9 mouse cellular contexts compared by ENCODE assay signal in genomic region chr6:5390952-5391351, GRCm38 (mm10). TPM values are rescaled to one million over a fixed set of nuclear protein-coding genes. Genes with fewer than 3 reads are reported as not detected.
DNase-seq lines count a peak whose midpoint lies in the region; ATAC-seq and TF ChIP-seq lines count a peak whose summit lies in the region.
"Had no signal": no experiment of that assay in that cellular context is flagged by ENCODE, and none has a peak within 500 bp of the region (broad histone marks: within the 10 kb centered on the region; RNA-seq: fewer than 3 reads in every experiment).

No protein-coding gene starts in this region.

- H3K4me2 ChIP-seq in kidney, postnatal 0 days (ENCODE audit: low read length), result peak overlapping the region; percentile 61
- H3K4me2 ChIP-seq in forebrain, embryonic 14.5 days (ENCODE audit: low read length), result peak overlapping the region; percentile 55
- H3K4me2 ChIP-seq in limb, embryonic 12.5 days, result peak overlapping the region; percentile 62
- peak overlapping the region; percentile 46 for H3K4me2 ChIP-seq in neural tube, embryonic 15.5 days

- no peaks in the 10 kb centered on the region for H3K27me3 ChIP-seq in kidney, postnatal 0 days (ENCODE audit: insufficient read depth, low read length)
- no peaks in the 10 kb centered on the region for H3K27me3 ChIP-seq in forebrain, embryonic 14.5 days (replicated peaks; ENCODE audit: control insufficient read depth, insufficient read depth, low read length)
- H3K27me3 ChIP-seq in limb, embryonic 12.5 days, result no peaks in the 10 kb centered on the region
- 0 out of 2 replicates have a peak, but pooled peaks cover 4% of the 10 kb centered on the region for H3K27me3 ChIP-seq in neural tube, embryonic 15.5 days (replicated peaks)

- H3K9ac ChIP-seq in kidney, postnatal 0 days (ENCODE audit: low read depth, low read length), result no peak overlapping the region
- peak overlapping the region; percentile 21; the same call in 1 of the 2 replicates for H3K9ac ChIP-seq in forebrain, embryonic 14.5 days (ENCODE audit: low read length)
- H3K9ac ChIP-seq in limb, embryonic 12.5 days (replicated peaks), result peak overlapping the region; percentile 71
- H3K9ac ChIP-seq in neural tube, embryonic 15.5 days (replicated peaks), result no peak overlapping the region

- H3K36me3 ChIP-seq in kidney, postnatal 0 days (ENCODE audit: insufficient read depth, low read length), result no peaks in the 10 kb centered on the region
- no peaks in the 10 kb centered on the region for H3K36me3 ChIP-seq in forebrain, embryonic 14.5 days (ENCODE audit: control insufficient read depth, insufficient read depth, low read length)
- no peaks in the 10 kb centered on the region for H3K36me3 ChIP-seq in limb, embryonic 12.5 days
- no peaks in the 10 kb centered on the region for H3K36me3 ChIP-seq in neural tube, embryonic 15.5 days
- H3K36me3 ChIP-seq: G1E had no signal

- DNase-seq in kidney, postnatal 0 days (ENCODE audit: low spot score), result no peak
- no peak for DNase-seq in kidney, postnatal 36 days
- no peak for DNase-seq in forebrain, embryonic 14.5 days (ENCODE audit: low spot score)
- DNase-seq in spleen, postnatal 36 days (ENCODE audit: low spot score in 2 of 2), result no peak
- no peak for DNase-seq in ovary, postnatal 36 days (ENCODE audit: low spot score)
- no peak for DNase-seq in kidney, postnatal 25 days

- ATAC-seq in kidney, postnatal 0 days (replicated peaks; ENCODE audit: low FRiP score, low read depth), result no peak
- no peak for ATAC-seq in forebrain, embryonic 14.5 days
- no peak for ATAC-seq in limb, embryonic 12.5 days (ENCODE audit: insufficient number of reproducible peaks, insufficient read depth, low FRiP score, low TSS enrichment, low read depth)
- ATAC-seq in neural tube, embryonic 15.5 days (ENCODE audit: low FRiP score), result no peak

- no peaks in the 10 kb centered on the region for H3K9me3 ChIP-seq in kidney, postnatal 0 days (replicated peaks; ENCODE audit: low read length)
- no peaks in the 10 kb centered on the region for H3K9me3 ChIP-seq in forebrain, embryonic 14.5 days (replicated peaks; ENCODE audit: control insufficient read depth, low read length)
- no peaks in the 10 kb centered on the region for H3K9me3 ChIP-seq in limb, embryonic 12.5 days
- H3K9me3 ChIP-seq in neural tube, embryonic 15.5 days (replicated peaks), result no peaks in the 10 kb centered on the region
- H3K9me3 ChIP-seq: G1E had no signal

- no peak overlapping the region for H3K27ac ChIP-seq in kidney, postnatal 0 days
- H3K27ac ChIP-seq in forebrain, embryonic 14.5 days (ENCODE audit: low read depth, low read length), result no peak overlapping the region
- H3K27ac ChIP-seq in limb, embryonic 12.5 days, result peak overlapping the region; percentile 80
- no peak overlapping the region for H3K27ac ChIP-seq in neural tube, embryonic 15.5 days (replicated peaks)

- peak overlapping the region; percentile 15 for H3K4me3 ChIP-seq in kidney, postnatal 0 days (replicated peaks; ENCODE audit: low read depth, low read length)
- H3K4me3 ChIP-seq in forebrain, embryonic 14.5 days (ENCODE audit: low read depth, low read length), result peak overlapping the region; percentile 21; the same call in 1 of the 2 replicates
- peak overlapping the region; percentile 42 for H3K4me3 ChIP-seq in limb, embryonic 12.5 days (replicated peaks)
- H3K4me3 ChIP-seq in neural tube, embryonic 15.5 days (replicated peaks), result no peak overlapping the region; the same call in 1 of the 2 replicates

- WGBS in kidney, postnatal 0 days, result 24% methylated on average over 10 of the region's 10 CpGs
- 12% methylated on average over 10 of the region's 10 CpGs for WGBS in forebrain, embryonic 14.5 days
- WGBS in limb, embryonic 12.5 days, result 13% methylated on average over 10 of the region's 10 CpGs
- WGBS in neural tube, embryonic 15.5 days, result 9% methylated on average over 10 of the region's 10 CpGs

- TF ChIP-seq CTCF in kidney, postnatal 0 days (IDR thresholded peaks at IDR 0.05; ENCODE audit: low read depth), result no peak

- H3K4me1 ChIP-seq in kidney, postnatal 0 days (replicated peaks; ENCODE audit: insufficient read depth, low read length), result no peaks in the 10 kb centered on the region
- H3K4me1 ChIP-seq in forebrain, embryonic 14.5 days (ENCODE audit: control insufficient read depth, insufficient read depth, low read length), result peaks cover 4% of the 10 kb centered on the region; the same call in 1 of the 2 replicates
- peaks cover 21% of the 10 kb centered on the region for H3K4me1 ChIP-seq in limb, embryonic 12.5 days (replicated peaks)
- H3K4me1 ChIP-seq in neural tube, embryonic 15.5 days, result peaks cover 11% of the 10 kb centered on the region

RNA-seq across cellular contexts. Expression of gene Asb4, which starts 7.8 kb away (rescaled TPM):
- 9.4 and 9.7 TPM in 2 replicates for polyA plus RNA-seq in kidney, postnatal 0 days (2015; fragmentation: Nextera tagmentation; extraction: Ambion mirVana)
- polyA plus RNA-seq in forebrain, embryonic 14.5 days (2014; fragmentation: Nextera tagmentation; extraction: Ambion mirVana), result 22.7 and 23.7 TPM in 2 replicates
- polyA plus RNA-seq in limb, embryonic 12.5 days (2016; fragmentation: Nextera tagmentation; extraction: Ambion mirVana), result 109 and 119 TPM in 2 replicates
- 11.4 and 11.5 TPM in 2 replicates for polyA plus RNA-seq in neural tube, embryonic 15.5 days (2015; fragmentation: Nextera tagmentation; extraction: Ambion mirVana)

Comparison
In these comparisons a context has a peak if more than half of its experiments do, and no peak if none do; other contexts are left out.
1. H3K9ac ChIP-seq: peak in forebrain, embryonic 14.5 days (single experiment) and limb, embryonic 12.5 days (single experiment); none in kidney, postnatal 0 days (single experiment) and neural tube, embryonic 15.5 days (single experiment).
2. Peak in every context shown above with its lines, with median percentiles within 50 percentile points of each other: H3K4me2 ChIP-seq.